Comparison of ENCODE assay signal across 23 mouse cellular contexts in genomic region chr3:152403827-152404226, GRCm38 (mm10). TPM values are rescaled to one million over a fixed set of nuclear protein-coding genes. Genes with fewer than 3 reads are reported as not detected.
DNase-seq lines count a peak whose midpoint lies in the region; ATAC-seq and TF ChIP-seq lines count a peak whose summit lies in the region.
"Had no signal": no experiment of that assay in that cellular context is flagged by ENCODE, and none has a peak within 500 bp of the region (broad histone marks: within the 10 kb centered on the region; RNA-seq: fewer than 3 reads in every experiment).

No protein-coding gene starts in this region.

- DNase-seq in liver, adult 2 months (ENCODE audit: extremely low read depth, low read depth, low spot score): peak; percentile 89
- no peak for DNase-seq in liver
- DNase-seq in kidney, adult 8-10 months: peak; percentile 56 to 80
- peak; percentile 47 for DNase-seq in kidney, postnatal 14 days
- DNase-seq in B cell, adult 2 months: no peak
- DNase-seq in lung, postnatal 25 days (ENCODE audit: low spot score): no peak
- DNase-seq: adrenal gland, postnatal 10 days; cerebellum, adult 9-11 months; heart, postnatal 36 days; lung, adult 2 months; lung, postnatal 4 days; thymus, adult 18-20 months; thymus, postnatal 4 days had no signal

- no peak overlapping the region for H3K9ac ChIP-seq in liver, adult 2 months (ENCODE audit: low read depth, low read length)
- H3K9ac ChIP-seq: embryonic facial prominence, embryonic 12.5 days; heart, embryonic 13.5 days; hindbrain, embryonic 14.5 days; stomach, embryonic 15.5 days had no signal

- peak overlapping the region; percentile 80 for H3K27ac ChIP-seq in liver, adult 2 months (replicated peaks; ENCODE audit: insufficient read depth, low read depth, low read length)
- H3K27ac ChIP-seq: embryonic facial prominence, embryonic 12.5 days; heart, embryonic 13.5 days; hindbrain, embryonic 14.5 days; limb, embryonic 10.5 days; midbrain, embryonic 10.5 days; stomach, embryonic 15.5 days had no signal

- H3K27me3 ChIP-seq in liver, adult 2 months (ENCODE audit: control insufficient read depth, insufficient read depth, low read length): no peaks in the 10 kb centered on the region
- H3K27me3 ChIP-seq: embryonic facial prominence, embryonic 12.5 days; heart, embryonic 13.5 days; stomach, embryonic 15.5 days had no signal

- no peaks in the 10 kb centered on the region for H3K36me3 ChIP-seq in liver, adult 2 months (ENCODE audit: control insufficient read depth, insufficient read depth, low read length)
- H3K36me3 ChIP-seq: embryonic facial prominence, embryonic 12.5 days; heart, embryonic 13.5 days; stomach, embryonic 15.5 days had no signal

- no peak for TF ChIP-seq CTCF in liver, adult 2 months (IDR thresholded peaks at IDR 0.05; ENCODE audit: low read depth, low read length)

- no peak for TF ChIP-seq POLR2A in liver, adult 2 months (IDR thresholded peaks at IDR 0.05; ENCODE audit: extremely low read depth, insufficient read depth, low read length)

- H3K4me3 ChIP-seq in liver, adult 2 months (ENCODE audit: insufficient read depth, low read depth, low read length): no peak overlapping the region
- H3K4me3 ChIP-seq: embryonic facial prominence, embryonic 12.5 days; erythroblast, embryonic 14.5 days; heart, embryonic 13.5 days; limb, embryonic 10.5 days; midbrain, embryonic 10.5 days; stomach, embryonic 15.5 days had no signal

- WGBS in liver, adult 2 months: 19% methylated on average over 2 of the region's 2 CpGs

- ATAC-seq in megakaryocyte progenitor cell, adult 5-6 weeks (replicated peaks; ENCODE audit: poor library complexity): no peak
- ATAC-seq: activated CD4-positive, CD25-positive, alpha-beta regulatory T cell, adult 4 months; forebrain, embryonic 14.5 days had no signal

- H3K4me1 ChIP-seq in liver, adult 2 months (ENCODE audit: control insufficient read depth, insufficient read depth, low read length): peaks cover 41% of the 10 kb centered on the region

- peaks cover 27% of the 10 kb centered on the region for H3K79me2 ChIP-seq in liver, adult 2 months (ENCODE audit: control insufficient read depth, insufficient read depth, low read length)

RNA-seq across cellular contexts. Expression of gene Zzz3, which starts 8.6 kb away (rescaled TPM):
- 17.6 and 21.1 TPM in 2 replicates for total RNA-seq in liver, adult 2 months (2014; rRNA removed)
- 5.7 and 10.2 TPM in 2 replicates for polyA plus RNA-seq in liver, adult 2 months (2012; rRNA removed)
- 49.2 and 50.3 TPM in 2 replicates for total RNA-seq in megakaryocyte progenitor cell, adult 5-6 weeks (2015)
- 54.6 and 80.5 TPM in 2 replicates for total RNA-seq in megakaryocyte progenitor cell, adult 5-6 weeks (2017)

RNA-seq across cellular contexts. Expression of gene Usp33, which starts 57.5 kb away (rescaled TPM):
- 41.5 and 46.9 TPM in 2 replicates for total RNA-seq in liver, adult 2 months (2014; rRNA removed)
- polyA plus RNA-seq in liver, adult 2 months (2012; rRNA removed): 9.5 and 9.9 TPM in 2 replicates
- 23.5 and 35.7 TPM in 2 replicates for total RNA-seq in megakaryocyte progenitor cell, adult 5-6 weeks (2015)
- total RNA-seq in megakaryocyte progenitor cell, adult 5-6 weeks (2017): 48.4 and 83.5 TPM in 2 replicates

Comparison
In these comparisons a context has a peak if more than half of its experiments do, and no peak if none do; other contexts are left out.
1. DNase-seq: peak in liver, adult 2 months (single experiment), kidney, adult 8-10 months (2 of 2) and kidney, postnatal 14 days (single experiment); none in liver (single experiment), B cell, adult 2 months (0 of 2) and lung, postnatal 25 days (single experiment).